Mouse (Mus musculus): Measurements from ENCODE around the gene Dennd1b. TPM values are rescaled to one million over a fixed set of nuclear protein-coding genes. Genes with fewer than 3 reads are reported as not detected.

Dennd1b gene
- polyA plus RNA-seq, 1 experiment from 2014 or later, result 12.6 TPM

GRCm38 (mm10) chr1:138958863-138959262 is 4.4 kb upstream of the Dennd1b start:
- DNase-seq (ENCODE audit: low spot score) (no peak), ATAC-seq (no peak)
- TF ChIP-seq EP300 (IDR thresholded peaks at IDR 0.05) (no peak), CTCF (IDR thresholded peaks at IDR 0.05) (no peak)
- H3K4me2 ChIP-seq (replicated peaks; ENCODE audit: low read depth, low read length), result no peak overlapping the region
- no peak overlapping the region for H3K9ac ChIP-seq (replicated peaks; ENCODE audit: low read depth)
- WGBS, result 77% methylated on average over 3 of the region's 3 CpGs
- no peaks in the 10 kb centered on the region for H3K9me3 ChIP-seq (ENCODE audit: low read length)
- H3K27ac ChIP-seq (ENCODE audit: low read length), result no peak overlapping the region
- H3K36me3 ChIP-seq (ENCODE audit: insufficient read depth, low read length), result no peaks in the 10 kb centered on the region
- no peaks in the 10 kb centered on the region for H3K27me3 ChIP-seq (replicated peaks; ENCODE audit: insufficient read depth, low read length)
- no peaks in the 10 kb centered on the region for H3K4me1 ChIP-seq (ENCODE audit: insufficient read depth, low read depth, low read length)
- H3K4me3 ChIP-seq (ENCODE audit: low read depth, low read length), result no peak overlapping the region

DNA sequence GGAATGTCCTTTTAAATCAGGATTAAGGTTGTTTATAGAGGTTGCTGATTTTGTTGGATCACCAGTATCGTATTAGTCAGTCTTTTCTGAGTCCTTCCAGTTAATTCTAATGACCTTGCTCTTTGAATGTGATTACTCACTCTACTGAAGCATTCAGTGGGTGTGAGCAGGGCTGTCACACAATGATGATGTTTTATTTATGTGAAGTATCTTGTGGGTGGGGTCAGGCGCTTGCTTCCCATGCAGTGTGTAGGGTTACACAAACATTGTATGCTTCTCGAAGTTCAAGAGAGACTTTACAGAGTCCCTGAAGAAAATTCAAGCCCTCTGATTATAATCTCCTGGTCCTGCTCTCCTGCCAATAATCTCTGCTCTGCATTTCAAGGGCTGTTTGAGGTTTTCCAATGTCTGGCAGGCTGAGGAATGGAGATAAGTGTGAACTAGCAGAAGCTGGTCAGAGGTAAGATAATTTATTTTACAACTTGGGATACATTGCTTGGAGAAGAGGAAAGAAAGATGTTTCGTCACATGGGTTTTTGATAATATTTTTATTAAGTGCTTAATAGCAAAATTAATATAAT is 3.2 kb upstream of the Dennd1b start:
- WGBS, result 28% methylated on average over 4 of the region's 4 CpGs
- no peaks in the 10 kb centered on the region for H3K27me3 ChIP-seq (replicated peaks; ENCODE audit: insufficient read depth, low read length)
- TF ChIP-seq CTCF (IDR thresholded peaks at IDR 0.05) (no peak), EP300 (IDR thresholded peaks at IDR 0.05) (no peak)
- DNase-seq (ENCODE audit: low spot score) (peak; percentile 41), ATAC-seq (no peak)
- H3K4me3 ChIP-seq (ENCODE audit: low read depth, low read length), result no peak overlapping the region
- H3K27ac ChIP-seq (ENCODE audit: low read length), result no peak overlapping the region
- no peaks in the 10 kb centered on the region for H3K9me3 ChIP-seq (ENCODE audit: low read length)
- no peaks in the 10 kb centered on the region for H3K4me1 ChIP-seq (ENCODE audit: insufficient read depth, low read depth, low read length)
- H3K36me3 ChIP-seq (ENCODE audit: insufficient read depth, low read length), result no peaks in the 10 kb centered on the region
- no peak overlapping the region for H3K9ac ChIP-seq (replicated peaks; ENCODE audit: low read depth)
- no peak overlapping the region for H3K4me2 ChIP-seq (replicated peaks; ENCODE audit: low read depth, low read length)

- Histone ChIP-seq H3K36me3 (ENCODE audit: insufficient read depth, low read length) (no peaks in the 10 kb centered on the region), H3K27me3 (replicated peaks; ENCODE audit: insufficient read depth, low read length) (no peaks in the 10 kb centered on the region), H3K27ac (ENCODE audit: low read length) (peak overlapping the region; percentile 95), H3K4me2 (replicated peaks; ENCODE audit: low read depth, low read length) (peak overlapping the region; percentile 85), H3K9ac (replicated peaks; ENCODE audit: low read depth) (peak overlapping the region; percentile 89), H3K9me3 (ENCODE audit: low read length) (no peaks in the 10 kb centered on the region), H3K4me3 (ENCODE audit: low read depth, low read length) (peak overlapping the region; percentile 86), H3K4me1 (ENCODE audit: insufficient read depth, low read depth, low read length) (no peaks in the 10 kb centered on the region)
- DNase-seq (ENCODE audit: low spot score) (peak; percentile 55), ATAC-seq (no peak; the same call in 1 of the 2 replicates)
- 37% methylated on average over 9 of the region's 9 CpGs for WGBS
- TF ChIP-seq CTCF (IDR thresholded peaks at IDR 0.05) (no peak), EP300 (IDR thresholded peaks at IDR 0.05) (no peak)
Measured at GRCm38 (mm10) chr1:138962266-138963101, 751 bp upstream of the Dennd1b start.

- no peaks in the 10 kb centered on the region for H3K4me1 ChIP-seq (ENCODE audit: insufficient read depth, low read depth, low read length)
- H3K9ac ChIP-seq (replicated peaks; ENCODE audit: low read depth), result peak overlapping the region; percentile 89
Measured at GRCm38 (mm10) chr1:138963868-138964458, 728 bp downstream of the Dennd1b start.

GRCm38 (mm10) chr1:138965069-138965468 is 1.8 kb downstream of the Dennd1b start:
- TF ChIP-seq CTCF (IDR thresholded peaks at IDR 0.05), result no peak
- TF ChIP-seq EP300 (IDR thresholded peaks at IDR 0.05), result no peak
- Histone ChIP-seq H3K9me3 (ENCODE audit: low read length) (no peaks in the 10 kb centered on the region), H3K9ac (replicated peaks; ENCODE audit: low read depth) (no peak overlapping the region), H3K4me3 (ENCODE audit: low read depth, low read length) (no peak overlapping the region), H3K4me1 (ENCODE audit: insufficient read depth, low read depth, low read length) (no peaks in the 10 kb centered on the region), H3K27me3 (replicated peaks; ENCODE audit: insufficient read depth, low read length) (no peaks in the 10 kb centered on the region), H3K36me3 (ENCODE audit: insufficient read depth, low read length) (no peaks in the 10 kb centered on the region), H3K4me2 (replicated peaks; ENCODE audit: low read depth, low read length) (no peak overlapping the region), H3K27ac (ENCODE audit: low read length) (no peak overlapping the region)
- DNase-seq (ENCODE audit: low spot score) (no peak), ATAC-seq (no peak)

More at GRCm38 (mm10) chr1:138963868-138964458, 728 bp downstream of the Dennd1b start:
- no peak for TF ChIP-seq CTCF (IDR thresholded peaks at IDR 0.05)
- no peak for TF ChIP-seq EP300 (IDR thresholded peaks at IDR 0.05)
- Histone ChIP-seq H3K9me3 (ENCODE audit: low read length) (no peaks in the 10 kb centered on the region), H3K27ac (ENCODE audit: low read length) (peak overlapping the region; percentile 95), H3K4me2 (replicated peaks; ENCODE audit: low read depth, low read length) (peak overlapping the region; percentile 85), H3K4me3 (ENCODE audit: low read depth, low read length) (peak overlapping the region; percentile 86), H3K36me3 (ENCODE audit: insufficient read depth, low read length) (no peaks in the 10 kb centered on the region), H3K27me3 (replicated peaks; ENCODE audit: insufficient read depth, low read length) (no peaks in the 10 kb centered on the region)
- WGBS, result under 1% methylated on average over 36 of the region's 50 CpGs
- DNase-seq (ENCODE audit: low spot score) (peak; percentile 59), ATAC-seq (peak; percentile 83)

DNA sequence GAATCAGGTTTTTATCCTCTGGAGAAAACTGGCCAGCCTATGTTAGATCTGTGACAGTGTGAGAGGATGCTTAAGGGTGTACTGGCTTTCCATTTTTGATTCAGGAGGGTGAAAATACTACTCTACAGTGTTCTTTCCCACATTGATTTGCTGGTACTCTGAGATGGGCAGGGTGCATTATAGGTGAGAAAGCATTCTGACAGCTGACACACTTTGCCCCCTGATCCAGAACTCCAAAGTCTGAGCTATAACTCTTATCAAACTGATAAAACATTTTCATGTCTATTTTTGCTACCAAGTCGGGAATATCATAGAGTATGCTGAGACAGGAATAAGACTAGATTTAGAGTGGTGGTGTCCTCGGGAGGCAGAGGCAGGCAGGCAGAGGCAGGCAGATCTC is 2.3 kb downstream of the Dennd1b start:
- DNase-seq (ENCODE audit: low spot score) (no peak), ATAC-seq (no peak)
- Histone ChIP-seq H3K27ac (ENCODE audit: low read length) (no peak overlapping the region), H3K4me3 (ENCODE audit: low read depth, low read length) (no peak overlapping the region), H3K36me3 (ENCODE audit: insufficient read depth, low read length) (no peaks in the 10 kb centered on the region), H3K27me3 (replicated peaks; ENCODE audit: insufficient read depth, low read length) (no peaks in the 10 kb centered on the region), H3K9ac (replicated peaks; ENCODE audit: low read depth) (no peak overlapping the region), H3K4me2 (replicated peaks; ENCODE audit: low read depth, low read length) (no peak overlapping the region), H3K9me3 (ENCODE audit: low read length) (no peaks in the 10 kb centered on the region), H3K4me1 (ENCODE audit: insufficient read depth, low read depth, low read length) (no peaks in the 10 kb centered on the region)
- no peak for TF ChIP-seq EP300 (IDR thresholded peaks at IDR 0.05)
- TF ChIP-seq CTCF (IDR thresholded peaks at IDR 0.05), result no peak
- WGBS, result 84% methylated on average over 2 of the region's 2 CpGs
